Mouse (Mus musculus): Measurements from ENCODE around the gene Fli1. TPM values are rescaled to one million over a fixed set of nuclear protein-coding genes. Genes with fewer than 3 reads are reported as not detected.

The Fli1 gene
- polyA plus RNA-seq, 1 experiment from 2014 or later: 1.4 TPM

GRCm38 (mm10) chr9:32489794-32490358 lies 52.8 kb downstream of the Fli1 start:
- TF ChIP-seq CTCF (IDR thresholded peaks at IDR 0.05): no peak
- ATAC-seq (no peak), DNase-seq (ENCODE audit: low read depth, low spot score) (no peak)
- H3K27me3 ChIP-seq: no peaks in the 10 kb centered on the region
- POLR2A ChIA-PET: interaction anchor here (0.6 kb wide), 1 partner anchor 48 kb away, joined by 3 read pairs; no protein-coding TSS in a partner anchor
- CTCF ChIA-PET: no interaction called here
- in situ Hi-C loops (cut with MboI; ENCODE audit: low pct_unique_long_range_greater_than_20kb): no loop called here

GRCm38 (mm10) chr9:32489315-32489714 lies 53.3 kb downstream of the Fli1 start:
- ChIA-PET CTCF (no interaction called here), POLR2A (interaction anchor here (0.6 kb wide), 1 partner anchor 49 kb away, joined by 3 read pairs; no protein-coding TSS in a partner anchor)
- no peaks in the 10 kb centered on the region for H3K27me3 ChIP-seq
- TF ChIP-seq CTCF (IDR thresholded peaks at IDR 0.05): no peak
- in situ Hi-C loops (cut with MboI; ENCODE audit: low pct_unique_long_range_greater_than_20kb): no loop called here
- ATAC-seq (no peak), DNase-seq (ENCODE audit: low read depth, low spot score) (no peak)

GRCm38 (mm10) chr9:32488627-32489026 lies 54.0 kb downstream of the Fli1 start:
- POLR2A ChIA-PET: no interaction called here
- no peak for DNase-seq (ENCODE audit: low read depth, low spot score)
- CTCF ChIA-PET: no interaction called here
- ATAC-seq: no peak
- TF ChIP-seq CTCF (IDR thresholded peaks at IDR 0.05): no peak
- no peaks in the 10 kb centered on the region for H3K27me3 ChIP-seq
- in situ Hi-C loops (cut with MboI; ENCODE audit: low pct_unique_long_range_greater_than_20kb): no loop called here

- in situ Hi-C loops (cut with MboI; ENCODE audit: low pct_unique_long_range_greater_than_20kb): no loop called here
- no peak for DNase-seq (ENCODE audit: low read depth, low spot score)
- ATAC-seq: no peak
- no peak for TF ChIP-seq CTCF (IDR thresholded peaks at IDR 0.05)
- POLR2A ChIA-PET: no interaction called here
- CTCF ChIA-PET: no interaction called here
- H3K27me3 ChIP-seq: no peaks in the 10 kb centered on the region
Observed at GRCm38 (mm10) chr9:32487823-32488222, 54.8 kb downstream of the Fli1 start.

- no peak for TF ChIP-seq CTCF (IDR thresholded peaks at IDR 0.05)
- H3K27me3 ChIP-seq: no peaks in the 10 kb centered on the region
- in situ Hi-C loops (cut with MboI; ENCODE audit: low pct_unique_long_range_greater_than_20kb): no loop called here
- no peak for DNase-seq (ENCODE audit: low read depth, low spot score)
- no peak for ATAC-seq
- ChIA-PET CTCF (no interaction called here), POLR2A (no interaction called here)
Observed at GRCm38 (mm10) chr9:32487401-32487800, 55.3 kb downstream of the Fli1 start.

GRCm38 (mm10) chr9:32480418-32480817 lies 62.2 kb downstream of the Fli1 start:
- no peak for TF ChIP-seq CTCF (IDR thresholded peaks at IDR 0.05)
- DNase-seq (ENCODE audit: low read depth, low spot score) (no peak), ATAC-seq (no peak)
- CTCF ChIA-PET: interaction anchor here (1.4 kb wide), 1 partner anchor 36 kb away, joined by 3 read pairs; no protein-coding TSS in a partner anchor
- POLR2A ChIA-PET: no interaction called here
- H3K27me3 ChIP-seq: no peaks in the 10 kb centered on the region
- in situ Hi-C loops (cut with MboI; ENCODE audit: low pct_unique_long_range_greater_than_20kb): no loop called here

- POLR2A ChIA-PET: no interaction called here
- no peak for TF ChIP-seq CTCF (IDR thresholded peaks at IDR 0.05)
- H3K27me3 ChIP-seq: no peaks in the 10 kb centered on the region
- DNase-seq (ENCODE audit: low read depth, low spot score) (no peak), ATAC-seq (no peak)
- CTCF ChIA-PET: no interaction called here
- in situ Hi-C loops (cut with MboI; ENCODE audit: low pct_unique_long_range_greater_than_20kb): no loop called here
Observed at GRCm38 (mm10) chr9:32478799-32479198, 63.9 kb downstream of the Fli1 start.

- TF ChIP-seq CTCF (IDR thresholded peaks at IDR 0.05): no peak
- H3K27me3 ChIP-seq: no peaks in the 10 kb centered on the region
- POLR2A ChIA-PET: no interaction called here
- in situ Hi-C loops (cut with MboI; ENCODE audit: low pct_unique_long_range_greater_than_20kb): no loop called here
- ATAC-seq: no peak
- CTCF ChIA-PET: no interaction called here
- no peak for DNase-seq (ENCODE audit: low read depth, low spot score)
Observed at GRCm38 (mm10) chr9:32478087-32478486, 64.6 kb downstream of the Fli1 start.

- H3K27me3 ChIP-seq: no peaks in the 10 kb centered on the region
- TF ChIP-seq CTCF (IDR thresholded peaks at IDR 0.05): no peak
- ChIA-PET POLR2A (no interaction called here), CTCF (interaction anchor here (1.1 kb wide), 1 partner anchor 40 kb away, joined by 3 read pairs; no protein-coding TSS in a partner anchor)
- in situ Hi-C loops (cut with MboI; ENCODE audit: low pct_unique_long_range_greater_than_20kb): no loop called here
- ATAC-seq (no peak), DNase-seq (ENCODE audit: low read depth, low spot score) (no peak)
Observed at GRCm38 (mm10) chr9:32476604-32477003, 66.1 kb downstream of the Fli1 start.

- ChIA-PET CTCF (no interaction called here), POLR2A (interaction anchor here (0.5 kb wide), 1 partner anchor 1790 kb away, joined by 3 read pairs; no protein-coding TSS in a partner anchor)
- DNase-seq (ENCODE audit: low read depth, low spot score) (no peak), ATAC-seq (no peak)
- TF ChIP-seq CTCF (IDR thresholded peaks at IDR 0.05): no peak
- no peaks in the 10 kb centered on the region for H3K27me3 ChIP-seq
- in situ Hi-C loops (cut with MboI; ENCODE audit: low pct_unique_long_range_greater_than_20kb): no loop called here
Observed at GRCm38 (mm10) chr9:32474621-32475390, 67.9 kb downstream of the Fli1 start.

GRCm38 (mm10) chr9:32472346-32472745 lies 70.3 kb downstream of the Fli1 start:
- ChIA-PET POLR2A (no interaction called here), CTCF (no interaction called here)
- TF ChIP-seq CTCF (IDR thresholded peaks at IDR 0.05): no peak
- DNase-seq (ENCODE audit: low read depth, low spot score) (no peak), ATAC-seq (no peak)
- in situ Hi-C loops (cut with MboI; ENCODE audit: low pct_unique_long_range_greater_than_20kb): no loop called here
- H3K27me3 ChIP-seq: no peaks in the 10 kb centered on the region

Measured in Patski (cell line).